Mouse (Mus musculus) layer of hippocampus, adult 11-12 months (tissue): Measurements from ENCODE around the gene Hsdl2.
A peak's percentile ranks its signal among the peaks of the same experiment; 100 is the strongest.

Source experiments
- DNase-seq: peaks from one replicate; pipeline ENCODE4 v3.0.0; 2022; ENCODE audit warnings: low spot score

Hsdl2 gene

GRCm38 (mm10) chr4:59625998-59626910, 44.9 kb downstream of the Hsdl2 start, which contains the start of gene E130308A19Rik:
E130308A19Rik (plus strand) TSS chr4:59626211.
- DNase-seq, result peak; percentile 67

DNA sequence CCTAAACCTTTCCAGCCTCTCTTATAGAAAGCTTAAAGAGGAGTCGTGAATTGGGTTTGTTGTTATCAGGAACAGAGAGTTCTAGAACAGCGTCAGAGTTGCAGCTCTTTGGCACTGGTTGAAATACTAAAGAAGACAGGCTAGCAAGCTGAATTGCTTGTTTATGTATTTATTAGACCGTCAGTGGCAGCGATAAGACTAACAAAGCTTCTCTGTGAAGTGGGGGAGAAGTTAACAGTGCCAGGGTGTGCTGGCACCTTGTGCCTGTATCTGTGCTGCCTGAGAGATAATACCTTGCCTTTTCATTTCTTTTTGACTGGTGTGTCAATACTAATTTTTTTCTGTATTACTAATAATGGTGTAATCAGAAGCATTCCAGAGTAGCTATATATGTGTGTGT, 46.9 kb downstream of the Hsdl2 start:
- DNase-seq, result no peak

- DNase-seq, result no peak
Observed at GRCm38 (mm10) chr4:59629076-59629874, 47.9 kb downstream of the Hsdl2 start.

DNA sequence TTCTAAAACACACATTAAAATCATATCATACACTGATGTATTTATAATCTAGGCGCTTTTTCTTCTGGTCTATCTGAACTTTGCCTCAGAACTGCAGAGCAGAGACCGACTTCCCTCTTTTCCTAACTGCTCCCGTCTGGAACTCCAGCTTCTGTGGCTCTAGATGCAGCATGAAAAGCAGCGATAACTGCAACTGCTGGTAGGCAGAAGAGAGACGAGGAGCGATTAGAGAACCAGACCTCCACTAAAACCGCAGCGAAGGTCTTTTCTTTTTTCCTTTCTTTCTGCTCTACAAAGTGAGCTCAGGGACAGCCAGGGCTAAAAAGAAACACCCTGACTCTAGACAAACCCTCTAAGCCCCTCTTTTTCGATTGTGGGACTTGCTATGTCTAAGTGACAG, 48.8 kb downstream of the Hsdl2 start:
- no peak for DNase-seq

- no peak for DNase-seq
Observed at GRCm38 (mm10) chr4:59634532-59634931, 53.2 kb downstream of the Hsdl2 start.

DNA sequence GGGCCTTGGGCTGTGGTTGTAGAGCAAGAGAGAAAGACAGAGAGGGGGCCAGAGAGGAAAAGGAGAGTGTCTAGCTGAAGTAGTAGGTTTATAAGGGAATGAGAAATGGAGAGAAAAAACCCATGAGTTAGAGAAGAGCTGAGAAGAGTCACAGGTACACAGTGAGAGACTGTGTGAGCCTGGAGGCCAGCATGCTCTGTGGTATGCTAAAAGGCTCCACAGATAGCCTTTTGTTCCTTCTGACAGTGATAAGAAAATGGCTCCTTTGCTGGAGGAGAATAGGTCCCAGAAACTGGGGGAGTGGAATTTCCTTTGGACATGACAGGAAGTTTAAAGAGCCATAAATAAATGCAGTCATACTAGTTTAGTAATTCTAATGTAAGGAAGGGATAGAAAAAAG, 57.8 kb downstream of the Hsdl2 start:
- no peak for DNase-seq

GRCm38 (mm10) chr4:59640720-59641119, 59.4 kb downstream of the Hsdl2 start:
- no peak for DNase-seq

DNA sequence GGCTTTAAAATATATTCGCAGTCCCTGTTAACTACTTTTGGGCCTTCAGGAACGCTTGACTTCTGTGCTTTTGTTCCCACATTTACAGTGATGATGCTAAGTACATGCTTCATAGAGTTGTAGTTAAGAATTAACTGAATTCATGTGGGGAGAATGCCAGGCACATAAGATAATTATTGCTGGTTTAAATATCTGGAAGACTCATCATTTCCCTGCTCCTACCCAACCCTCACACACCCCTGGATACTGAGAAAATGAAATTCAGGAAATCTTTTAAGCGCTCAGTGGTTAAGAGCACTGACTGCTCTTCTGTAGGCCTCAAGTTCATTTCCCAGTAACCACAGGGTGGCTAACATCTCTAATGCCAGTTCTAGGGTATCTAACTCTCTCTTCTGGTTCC, 60.7 kb downstream of the Hsdl2 start:
- no peak for DNase-seq

GRCm38 (mm10) chr4:59642657-59643056, 61.3 kb downstream of the Hsdl2 start:
- DNase-seq, result no peak

GRCm38 (mm10) chr4:59644431-59644830, 63.1 kb downstream of the Hsdl2 start:
- DNase-seq, result no peak

GRCm38 (mm10) chr4:59644992-59645391, 63.6 kb downstream of the Hsdl2 start:
- DNase-seq, result no peak

GRCm38 (mm10) chr4:59645610-59646009, 64.2 kb downstream of the Hsdl2 start:
- no peak for DNase-seq

GRCm38 (mm10) chr4:59646020-59646696, 64.8 kb downstream of the Hsdl2 start:
- no peak for DNase-seq

GRCm38 (mm10) chr4:59649119-59649518, 67.8 kb downstream of the Hsdl2 start:
- no peak for DNase-seq

GRCm38 (mm10) chr4:59652166-59652681, 70.9 kb downstream of the Hsdl2 start:
- DNase-seq, result no peak

- no peak for DNase-seq
Observed at GRCm38 (mm10) chr4:59656061-59656642, 74.8 kb downstream of the Hsdl2 start.

DNA sequence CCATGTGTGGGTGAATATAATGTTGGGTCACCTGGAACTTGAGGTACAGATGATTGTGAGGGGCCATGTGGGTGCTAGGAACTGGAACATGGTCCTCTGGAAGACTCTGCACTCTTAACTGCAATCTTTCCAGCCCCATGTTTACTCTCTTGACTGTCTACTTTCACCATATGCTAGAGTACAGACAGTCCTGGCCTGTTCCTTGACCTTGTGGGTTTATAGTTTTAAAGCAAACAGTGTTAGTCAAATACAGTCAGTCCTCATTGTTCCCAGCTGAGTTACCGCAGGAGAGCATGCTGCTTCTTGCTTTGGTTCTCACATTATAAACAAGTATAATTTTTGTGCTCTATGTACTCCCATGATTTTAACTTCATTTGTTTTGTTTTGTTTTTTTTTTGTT, 80.8 kb downstream of the Hsdl2 start:
- DNase-seq, result no peak

GRCm38 (mm10) chr4:59663451-59663850, 82.1 kb downstream of the Hsdl2 start:
- no peak for DNase-seq

GRCm38 (mm10) chr4:59666550-59667317, 85.4 kb downstream of the Hsdl2 start:
- no peak for DNase-seq

DNA sequence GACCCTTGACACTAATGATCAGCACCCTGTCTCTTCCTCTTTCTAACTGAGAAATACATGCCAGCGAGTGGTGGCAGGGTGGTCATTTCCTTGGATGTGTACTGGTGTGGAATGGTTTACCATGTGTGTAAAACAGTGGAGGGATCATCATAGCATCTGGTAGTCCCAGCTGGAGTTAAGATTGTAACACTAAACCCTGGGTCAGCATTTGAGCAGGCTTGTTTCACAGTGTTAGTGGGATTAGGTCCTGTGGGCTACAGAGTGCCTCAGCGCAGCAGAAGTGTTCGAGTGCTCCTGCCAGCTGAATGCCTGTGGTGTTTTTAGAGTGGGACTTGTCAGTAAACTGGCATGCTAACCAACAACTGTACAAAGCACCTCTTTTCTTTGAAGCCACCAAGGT, 86.7 kb downstream of the Hsdl2 start:
- no peak for DNase-seq
